ENCODE assay signal across 8 mouse cellular contexts in the genomic region with DNA sequence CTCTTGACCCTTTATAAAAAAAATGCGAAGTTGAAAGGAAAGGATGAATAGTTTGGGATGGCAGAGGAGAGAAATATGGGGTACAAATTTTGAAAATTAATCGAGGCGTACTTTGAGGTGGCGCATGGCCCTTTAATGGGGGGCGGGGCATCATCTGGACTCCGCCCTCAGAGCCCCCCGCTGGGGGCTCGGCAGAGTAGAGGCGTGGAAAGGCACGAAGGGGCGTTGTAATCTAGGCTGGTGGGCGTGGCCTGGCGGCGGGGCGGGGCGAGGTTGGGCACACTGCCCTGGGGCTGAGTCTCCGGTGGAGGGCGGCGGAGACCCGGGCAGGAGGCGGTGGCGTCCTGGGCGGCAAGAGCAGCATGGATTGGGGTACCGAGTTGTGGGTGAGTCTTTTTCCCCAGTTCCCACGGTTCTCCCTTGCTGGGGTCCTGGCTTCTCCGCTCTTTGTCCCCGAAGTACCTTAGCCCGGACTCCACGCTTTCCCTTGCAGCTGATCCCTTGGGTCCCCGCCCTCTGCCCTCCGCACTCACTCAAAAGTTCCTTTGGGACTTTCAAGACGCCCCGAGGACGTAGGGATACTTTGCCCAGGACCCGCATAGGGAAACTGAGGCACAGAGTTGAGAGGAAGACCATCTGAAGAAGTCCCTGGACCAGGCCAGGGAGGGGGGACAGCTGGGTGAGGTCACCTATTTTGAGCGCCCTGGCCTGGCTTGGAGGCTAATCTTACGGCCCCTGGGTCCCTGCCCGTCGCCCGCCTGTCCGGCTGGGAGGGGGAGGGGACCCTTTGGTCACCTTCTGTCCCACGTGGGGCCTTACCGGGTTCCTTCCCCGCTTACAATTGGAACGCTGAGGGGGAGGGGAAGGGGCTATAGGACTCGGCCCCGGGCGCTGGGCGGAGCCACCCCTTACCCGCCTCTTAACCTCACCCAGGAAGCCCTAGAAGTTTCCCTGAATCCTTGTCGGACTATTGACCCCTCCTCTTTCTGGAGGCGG. TPM values are rescaled to one million over a fixed set of nuclear protein-coding genes. Genes with fewer than 3 reads are reported as not detected.
DNase-seq lines count a peak whose midpoint lies in the region; ATAC-seq and TF ChIP-seq lines count a peak whose summit lies in the region.

A gene (plus strand): TSS at position 270 of the 996 bp plus-strand sequence.

- H3K27ac ChIP-seq in bone marrow, adult 2 months (ENCODE audit: control insufficient read depth, insufficient read depth, low read depth, low read length, poor library complexity) = peak within 1 kb of the TSS; percentile 61
- peak within 1 kb of the TSS; percentile 62 for H3K27ac ChIP-seq in embryonic fibroblast, embryonic 13.5 days (ENCODE audit: insufficient read depth, low read length)
- H3K27ac ChIP-seq in heart, embryonic 10.5 days = peak within 1 kb of the TSS; percentile 91
- H3K27ac ChIP-seq in kidney, embryonic 14.5 days (ENCODE audit: low read depth, low read length) = peak within 1 kb of the TSS; percentile 86
- peak within 1 kb of the TSS; percentile 84 for H3K27ac ChIP-seq in limb, embryonic 14.5 days (replicated peaks; ENCODE audit: low read depth, low read length)
- H3K27ac ChIP-seq in midbrain, embryonic 16.5 days (ENCODE audit: low read length) = peak within 1 kb of the TSS; percentile 71
- peak within 1 kb of the TSS; percentile 78 for H3K27ac ChIP-seq in spleen, adult 2 months (ENCODE audit: insufficient read depth, low read length)

- peak within 1 kb of the TSS; percentile 89 for H3K4me2 ChIP-seq in kidney, embryonic 14.5 days (replicated peaks; ENCODE audit: low read depth, low read length)
- peak within 1 kb of the TSS; percentile 86 for H3K4me2 ChIP-seq in limb, embryonic 14.5 days (replicated peaks; ENCODE audit: low read depth, low read length, severe bottlenecking)
- peak within 1 kb of the TSS; percentile 94 for H3K4me2 ChIP-seq in midbrain, embryonic 16.5 days (ENCODE audit: low read length)

- under 1% methylated on average over 52 of the region's 52 CpGs for WGBS in bone marrow, adult 2 months
- WGBS in heart, embryonic 10.5 days = 1% methylated on average over 51 of the region's 52 CpGs
- WGBS in kidney, embryonic 14.5 days = under 1% methylated on average over 49 of the region's 52 CpGs
- 1% methylated on average over 35 of the region's 52 CpGs for WGBS in limb, embryonic 14.5 days
- under 1% methylated on average over 50 of the region's 52 CpGs for WGBS in midbrain, embryonic 16.5 days
- under 1% methylated on average over 52 of the region's 52 CpGs for WGBS in spleen, adult 2 months

- TF ChIP-seq POLR2A in bone marrow, adult 2 months (IDR thresholded peaks at IDR 0.05; ENCODE audit: borderline replicate concordance, control insufficient read depth, low read depth, low read length) = peak; percentile 40; the same call in 1 of the 2 replicates
- peak; percentile 87 for TF ChIP-seq POLR2A in embryonic fibroblast, embryonic 13.5 days (IDR thresholded peaks at IDR 0.05; ENCODE audit: low read depth, low read length)
- peak; percentile 80; the same call in 1 of the 2 replicates for TF ChIP-seq POLR2A in limb, embryonic 14.5 days (IDR thresholded peaks at IDR 0.05; ENCODE audit: borderline replicate concordance, extremely low read depth, insufficient read depth, insufficient read length)
- TF ChIP-seq POLR2A in spleen, adult 2 months (IDR thresholded peaks at IDR 0.05; ENCODE audit: low read depth, low read length) = no peak

- H3K4me3 ChIP-seq in bone marrow, adult 2 months (replicated peaks; ENCODE audit: control insufficient read depth, low read depth, low read length) = peak within 1 kb of the TSS; percentile 83
- peak within 1 kb of the TSS; percentile 85 for H3K4me3 ChIP-seq in embryonic fibroblast, embryonic 13.5 days (ENCODE audit: insufficient read depth, low read length)
- peak within 1 kb of the TSS; percentile 82 for H3K4me3 ChIP-seq in heart, embryonic 10.5 days
- H3K4me3 ChIP-seq in kidney, embryonic 14.5 days (ENCODE audit: low read length) = peak within 1 kb of the TSS; percentile 73
- peak within 1 kb of the TSS; percentile 70 for H3K4me3 ChIP-seq in limb, embryonic 14.5 days (replicated peaks; ENCODE audit: low read length)
- peak within 1 kb of the TSS; percentile 53 for H3K4me3 ChIP-seq in midbrain, embryonic 16.5 days (ENCODE audit: low read depth, low read length)
- H3K4me3 ChIP-seq in spleen, adult 2 months (ENCODE audit: extremely low read depth, insufficient read depth, insufficient read length) = peak within 1 kb of the TSS; percentile 73

- peak; percentile 61 for ATAC-seq in kidney, embryonic 14.5 days (ENCODE audit: low FRiP score, low TSS enrichment)
- peak; percentile 39 for ATAC-seq in limb, embryonic 14.5 days (ENCODE audit: low FRiP score, low read depth)
- no peak for ATAC-seq in midbrain, embryonic 16.5 days

- peak; percentile 95 for DNase-seq in A20 (ENCODE audit: low read depth, low spot score)
- DNase-seq in heart, embryonic 10.5 days (ENCODE audit: low spot score) = peak; percentile 98
- DNase-seq in limb, embryonic 14.5 days (ENCODE audit: low spot score) = peak; percentile 90
- peak; percentile 77 to 98 for DNase-seq in spleen, adult 2 months (ENCODE audit: low read depth in 1 of 2, low spot score in 2 of 2)

- no peaks in the 10 kb centered on the region for H3K27me3 ChIP-seq in heart, embryonic 10.5 days (ENCODE audit: insufficient read depth, poor library complexity, severe bottlenecking)
- H3K27me3 ChIP-seq in kidney, embryonic 14.5 days (ENCODE audit: control insufficient read depth, insufficient read depth, low read length) = no peaks in the 10 kb centered on the region
- H3K27me3 ChIP-seq in limb, embryonic 14.5 days (ENCODE audit: control insufficient read depth, insufficient read depth, low read length) = no peaks in the 10 kb centered on the region
- H3K27me3 ChIP-seq in midbrain, embryonic 16.5 days (ENCODE audit: control insufficient read depth, insufficient read depth, low read depth, low read length) = no peaks in the 10 kb centered on the region; the same call in 1 of the 2 replicates
- no peaks in the 10 kb centered on the region for H3K27me3 ChIP-seq in spleen, adult 2 months (ENCODE audit: control insufficient read depth, insufficient read depth, low read length)

- TF ChIP-seq CTCF in bone marrow, adult 2 months (IDR thresholded peaks at IDR 0.05; ENCODE audit: control insufficient read depth, insufficient read depth, low read length) = peak; percentile 36; the same call in 1 of the 2 replicates
- TF ChIP-seq CTCF in embryonic fibroblast, embryonic 13.5 days (IDR thresholded peaks at IDR 0.05; ENCODE audit: borderline replicate concordance, insufficient read depth, low read length) = no peak
- TF ChIP-seq CTCF in spleen, adult 2 months (IDR thresholded peaks at IDR 0.05; ENCODE audit: extremely low read depth, insufficient read depth, insufficient read length, insufficient replicate concordance) = peak; percentile 21; the same call in 1 of the 2 replicates

- peak within 1 kb of the TSS; percentile 68 for H3K9ac ChIP-seq in kidney, embryonic 14.5 days (ENCODE audit: low read depth, low read length)
- H3K9ac ChIP-seq in limb, embryonic 14.5 days (ENCODE audit: low read depth, low read length, severe bottlenecking) = peak within 1 kb of the TSS; percentile 64
- peak within 1 kb of the TSS; percentile 52 for H3K9ac ChIP-seq in midbrain, embryonic 16.5 days (ENCODE audit: low read depth, low read length)

- no peaks in the 10 kb centered on the region for H3K9me3 ChIP-seq in heart, embryonic 10.5 days
- H3K9me3 ChIP-seq in kidney, embryonic 14.5 days (ENCODE audit: control insufficient read depth, low read length) = no peaks in the 10 kb centered on the region
- H3K9me3 ChIP-seq in limb, embryonic 14.5 days (ENCODE audit: control insufficient read depth, low read length) = no peaks in the 10 kb centered on the region
- H3K9me3 ChIP-seq in midbrain, embryonic 16.5 days (replicated peaks; ENCODE audit: control insufficient read depth, low read length, poor library complexity, severe bottlenecking) = no peaks in the 10 kb centered on the region

- H3K4me1 ChIP-seq in bone marrow, adult 2 months (ENCODE audit: control insufficient read depth, insufficient read depth, low read length) = peaks cover 5% of the 10 kb centered on the region; the same call in 1 of the 2 replicates
- peaks cover 5% of the 10 kb centered on the region; the same call in 1 of the 2 replicates for H3K4me1 ChIP-seq in embryonic fibroblast, embryonic 13.5 days (ENCODE audit: control insufficient read depth, insufficient read depth, low read length)
- peaks cover 26% of the 10 kb centered on the region for H3K4me1 ChIP-seq in heart, embryonic 10.5 days
- peaks cover 21% of the 10 kb centered on the region; the same call in 1 of the 2 replicates for H3K4me1 ChIP-seq in kidney, embryonic 14.5 days (ENCODE audit: control insufficient read depth, insufficient read depth, low read length)
- peaks cover 16% of the 10 kb centered on the region for H3K4me1 ChIP-seq in limb, embryonic 14.5 days (ENCODE audit: control insufficient read depth, insufficient read depth, low read length)
- H3K4me1 ChIP-seq in midbrain, embryonic 16.5 days (ENCODE audit: control insufficient read depth, insufficient read depth, low read length) = peaks cover 24% of the 10 kb centered on the region
- H3K4me1 ChIP-seq in spleen, adult 2 months (ENCODE audit: control insufficient read depth, insufficient read depth, insufficient read length) = peaks cover 11% of the 10 kb centered on the region; the same call in 1 of the 2 replicates

- peaks cover 23% of the 10 kb centered on the region for H3K36me3 ChIP-seq in heart, embryonic 10.5 days
- peaks cover 21% of the 10 kb centered on the region for H3K36me3 ChIP-seq in kidney, embryonic 14.5 days (ENCODE audit: control insufficient read depth, insufficient read depth, low read length)
- peaks cover 20% of the 10 kb centered on the region for H3K36me3 ChIP-seq in limb, embryonic 14.5 days (ENCODE audit: control insufficient read depth, insufficient read depth, low read length)
- 0 out of 2 replicates have a peak, but pooled peaks cover 2% of the 10 kb centered on the region for H3K36me3 ChIP-seq in midbrain, embryonic 16.5 days (ENCODE audit: control insufficient read depth, insufficient read depth, low read length)
- H3K36me3 ChIP-seq in spleen, adult 2 months (ENCODE audit: control insufficient read depth, insufficient read depth, low read length) = no peaks in the 10 kb centered on the region

RNA-seq across cellular contexts. Expression of the gene that starts here (rescaled TPM):
- 7.0 and 15.4 TPM in 2 replicates for polyA plus RNA-seq in bone marrow, adult 2 months (2011; ENCODE audit: insufficient read depth, insufficient read length, low replicate concordance, missing spikeins)
- polyA plus RNA-seq in embryonic fibroblast, embryonic 13.5 days (2011; ENCODE audit: insufficient read length, low read depth, missing spikeins) = 58.8 and 61.3 TPM in 2 replicates
- 44.4 and 46.8 TPM in 2 replicates for polyA plus RNA-seq in heart, embryonic 10.5 days (2016; fragmentation: Nextera tagmentation; extraction: Ambion mirVana)
- polyA plus RNA-seq in kidney, embryonic 14.5 days (2014; fragmentation: Nextera tagmentation; extraction: Ambion mirVana) = 29.7 and 37.1 TPM in 2 replicates
- 40.5 and 46.9 TPM in 2 replicates for polyA plus RNA-seq in limb, embryonic 14.5 days (2012; rRNA removed)
- polyA plus RNA-seq in limb, embryonic 14.5 days (2014; fragmentation: Nextera tagmentation; extraction: Ambion mirVana) = 27.1 and 29.8 TPM in 2 replicates
- 9.2 and 9.4 TPM in 2 replicates for polyA plus RNA-seq in midbrain, embryonic 16.5 days (2015; fragmentation: Nextera tagmentation; extraction: Ambion mirVana)
- 9.8 and 10.5 TPM in 2 replicates for polyA plus RNA-seq in spleen, adult 2 months (2012; rRNA removed)
